Mouse (Mus musculus) liver, postnatal 0 days (tissue): ENCODE data around the gene Vnn3.

ENCODE experiments used
- CTCF ChIP-seq: sonication (generic); IDR thresholded peaks from 2 replicates; pipeline ENCODE4 v1.5.1; 2016; ENCODE audit warnings: antibody characterized with exemption, low read depth
- EP300 ChIP-seq: IDR thresholded peaks from 2 replicates; pipeline ENCODE4 v1.6.1; 2016; ENCODE audit warnings: antibody characterized with exemption, low read depth, mild to moderate bottlenecking

DNA sequence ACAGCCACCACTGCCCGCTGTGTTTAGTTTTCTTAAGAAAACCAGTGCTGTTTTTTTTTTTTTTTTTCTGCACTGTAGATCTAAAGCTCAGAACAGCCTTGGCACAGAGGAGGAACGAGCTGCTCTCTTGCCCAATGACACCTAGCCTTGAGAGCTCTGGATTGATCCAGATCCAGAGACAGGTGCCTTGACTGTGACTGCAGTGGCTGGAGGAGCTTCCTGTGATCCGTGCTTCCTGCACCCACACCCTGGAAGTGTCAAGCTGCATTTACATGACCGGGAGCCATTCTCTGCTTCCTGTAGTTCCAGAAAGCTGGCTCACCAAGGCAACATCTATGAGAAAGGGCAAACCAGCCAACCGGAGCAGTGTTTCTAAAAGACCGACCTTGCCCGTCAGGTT lies 24.7 kb upstream of the Vnn3 start:
- TF ChIP-seq CTCF (no peak), EP300 (no peak)
